Mouse (Mus musculus) heart, adult 2 months (tissue): ENCODE results near the gene Abcc2. TPM values are rescaled to one million over a fixed set of nuclear protein-coding genes. Genes with fewer than 3 reads are reported as not detected.
A peak's percentile ranks its signal among the peaks of the same experiment; 100 is the strongest.

Experiments used
- DNase-seq, 2 experiments: peaks; one replicate each; pipeline ENCODE4 v3.0.0; 2021
- H3K27ac ChIP-seq: fragments of 200-600 bp; 2 replicates; pipeline ENCODE4 v1.8.1; 2022
- H3K27me3 ChIP-seq: fragments of 200-500 bp; 2 replicates; pipeline ENCODE4 v1.6.1; 2012; ENCODE audit warnings: mild to moderate bottlenecking, low read length, inconsistent platforms, mixed read lengths; ENCODE audit not compliant: control insufficient read depth, insufficient read depth
- H3K36me3 ChIP-seq: fragments of 200-500 bp; 2 replicates; pipeline ENCODE4 v1.6.1; 2012; ENCODE audit warnings: low read length, inconsistent platforms; ENCODE audit not compliant: control insufficient read depth, insufficient read depth
- H3K4me1 ChIP-seq: fragments of 200-500 bp; 2 replicates; pipeline ENCODE4 v1.6.1; 2011; ENCODE audit warnings: low read length; ENCODE audit not compliant: control insufficient read depth, insufficient read depth
- H3K4me3 ChIP-seq: fragments of 200-600 bp; 2 replicates; pipeline ENCODE4 v1.8.1; 2022
- H3K79me2 ChIP-seq: fragments of 200-500 bp; replicated peaks from 2 replicates; pipeline ENCODE4 v1.6.1; 2012; ENCODE audit warnings: mild to moderate bottlenecking, inconsistent platforms, low read length, moderate library complexity, mixed read lengths; ENCODE audit not compliant: control insufficient read depth, insufficient read depth
- H3K9ac ChIP-seq: fragments of 200-500 bp; 2 replicates; pipeline ENCODE4 v1.6.1; 2012; ENCODE audit warnings: low read depth, mild to moderate bottlenecking, control low read depth, inconsistent platforms, low read length, mixed read lengths
- CTCF ChIP-seq: fragments of 200-600 bp; IDR thresholded peaks from 2 replicates; pipeline ENCODE4 v1.8.1; 2022; ENCODE audit warnings: antibody characterized with exemption, mild to moderate bottlenecking, moderate library complexity
- EP300 ChIP-seq: fragments of 200-500 bp; IDR thresholded peaks from 2 replicates; pipeline ENCODE4 v1.6.1; 2011; ENCODE audit warnings: low read depth, low read length, control low read depth; ENCODE audit not compliant: insufficient read depth
- POLR2A ChIP-seq: fragments of 200-500 bp; IDR thresholded peaks from 2 replicates; pipeline ENCODE4 v1.6.1; 2011; ENCODE audit warnings: mild to moderate bottlenecking, low read depth, low read length, control low read depth; ENCODE audit not compliant: insufficient read depth
- WGBS: fragments of 180-500 bp; shearing (Covaris S2); methylation state at CpG from one replicate; pipeline ENCODE4 v1.1.7; 2018; 5-methylcytosine and 5-hydroxymethylcytosine counted together
- intact Hi-C: fragments of 180-260 bp; cut with DNase I; formaldehyde crosslinking; loops from one replicate; pipeline ENCODE4 v1.15.1; 2025
- polyA plus RNA-seq: library from polyadenylated mRNA; depleted of rRNA; stranded (reverse); fragments of >200 nt; gene quantifications from 2 replicates; pipeline ENCODE4 v1.2.3, GENCODE M21; 2012
- total RNA-seq, 2 experiments: library from RNA; stranded (reverse); gene quantifications; 2 replicates each; pipeline ENCODE4 v1.2.3; 2021

The Abcc2 gene
- total and polyA plus RNA-seq, 3 experiments = 0.06 TPM; not detected in 2

GRCm38 (mm10) chr19:43813315-43813714 lies 31.3 kb downstream of the Abcc2 start:
- Histone ChIP-seq H3K4me1 (peaks cover 1% of the 10 kb centered on the region; the same call in 1 of the 2 replicates), H3K79me2 (no peaks in the 10 kb centered on the region), H3K9ac (no peak overlapping the region), H3K4me3 (no peak overlapping the region), H3K27ac (no peak overlapping the region), H3K27me3 (no peaks in the 10 kb centered on the region; the same call in 1 of the 2 replicates), H3K36me3 (no peaks in the 10 kb centered on the region)
- 84% methylated on average over 10 of the region's 10 CpGs for WGBS
- intact Hi-C loops = no loop called here
- DNase-seq = no peak
- TF ChIP-seq CTCF (no peak), POLR2A (no peak), EP300 (no peak)

DNA sequence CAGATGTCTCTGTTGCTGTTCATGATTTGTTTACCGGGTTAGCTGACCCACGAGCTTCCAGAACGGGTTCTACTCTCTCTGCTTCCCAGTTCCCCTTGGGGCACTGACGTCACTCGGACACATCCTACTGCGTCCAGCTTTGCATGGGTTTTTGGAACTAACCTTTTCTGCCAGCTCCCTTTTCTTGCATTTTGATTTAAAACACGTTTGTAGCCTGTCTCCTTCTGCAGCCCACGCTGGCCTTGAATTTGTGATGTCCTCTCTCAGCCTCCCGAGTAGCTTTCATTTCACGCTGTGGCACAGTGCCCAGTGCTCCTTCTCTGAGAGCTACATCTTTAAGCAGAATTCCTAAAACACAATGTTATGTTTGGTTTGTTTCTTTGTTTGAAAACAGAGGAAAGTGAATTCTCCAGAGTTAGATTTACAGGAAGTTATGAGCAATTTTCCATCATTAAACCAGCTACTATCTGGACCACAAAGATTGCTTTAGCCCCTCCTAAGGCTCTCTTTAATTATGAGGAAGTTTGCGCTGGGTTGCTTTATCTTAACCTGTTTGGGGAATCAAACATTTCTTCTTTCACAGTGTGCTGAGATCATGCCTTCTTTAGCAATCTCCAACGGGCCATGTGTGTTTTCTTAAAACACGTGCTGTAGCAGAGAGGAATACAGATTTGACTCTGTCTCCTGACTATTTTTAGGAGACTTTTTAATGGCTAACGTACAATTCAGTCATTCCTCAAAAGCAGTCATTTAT lies 33.8 kb downstream of the Abcc2 start:
- intact Hi-C loops = no loop called here
- DNase-seq = peak; percentile 17 to 22

DNA sequence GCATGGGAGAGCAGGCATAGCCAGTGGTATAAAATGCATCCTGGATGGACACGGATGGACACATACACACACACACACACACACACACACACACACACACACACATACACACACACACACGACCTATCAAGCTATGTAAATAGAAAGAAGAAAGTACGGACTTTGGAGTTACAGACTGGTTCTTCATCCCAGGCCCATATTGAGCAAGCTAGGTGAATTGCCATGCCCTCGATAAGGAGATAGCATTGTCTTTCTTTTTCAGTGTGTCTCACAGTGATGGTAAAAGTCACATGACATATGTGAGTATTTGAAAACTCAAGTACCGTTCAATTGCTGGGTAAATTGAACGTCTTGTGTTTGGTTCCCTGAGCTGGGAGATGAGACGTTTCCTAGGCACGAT lies 44.9 kb downstream of the Abcc2 start:
- intact Hi-C loops = no loop called here
- no peaks in the 10 kb centered on the region for H3K36me3 ChIP-seq
- no peak overlapping the region for H3K4me3 ChIP-seq
- 66% methylated on average over 8 of the region's 8 CpGs for WGBS
- TF ChIP-seq EP300 = no peak
- no peak for TF ChIP-seq POLR2A
- no peak for TF ChIP-seq CTCF
- DNase-seq = no peak
- H3K27me3 ChIP-seq = no peaks in the 10 kb centered on the region
- H3K79me2 ChIP-seq = no peaks in the 10 kb centered on the region
- H3K9ac ChIP-seq = no peak overlapping the region
- H3K27ac ChIP-seq = no peak overlapping the region
- H3K4me1 ChIP-seq = no peaks in the 10 kb centered on the region

More for the DNA sequence above, 33.8 kb downstream of the Abcc2 start:
- 41% methylated on average over 14 of the region's 14 CpGs for WGBS
- Histone ChIP-seq H3K36me3 (no peaks in the 10 kb centered on the region), H3K4me3 (peak overlapping the region; percentile 22; the same call in 1 of the 2 replicates), H3K27me3 (no peaks in the 10 kb centered on the region; the same call in 1 of the 2 replicates), H3K9ac (no peak overlapping the region), H3K27ac (no peak overlapping the region), H3K4me1 (no peaks in the 10 kb centered on the region), H3K79me2 (no peaks in the 10 kb centered on the region)
- TF ChIP-seq POLR2A (no peak), CTCF (no peak), EP300 (no peak)

- H3K4me3 ChIP-seq = no peak overlapping the region
- no peaks in the 10 kb centered on the region for H3K4me1 ChIP-seq
- no peaks in the 10 kb centered on the region for H3K79me2 ChIP-seq
- no peak overlapping the region for H3K27ac ChIP-seq
- H3K27me3 ChIP-seq = no peaks in the 10 kb centered on the region
- intact Hi-C loops = loop anchor here (1.0 kb wide), 3 partner anchors 74 to 127 kb away; partner anchors contain the start of gene Dnmbp
- whole genome bisulfite sequencing = 27% methylated on average over 21 of the region's 21 CpGs
- peak; percentile 62 to 75 for DNase-seq
- no peaks in the 10 kb centered on the region for H3K36me3 ChIP-seq
- TF ChIP-seq POLR2A (no peak), CTCF (peak; percentile 98), EP300 (peak; percentile 51; the same call in 1 of the 2 replicates)
- no peak overlapping the region for H3K9ac ChIP-seq
These were observed 50.6 kb downstream of the Abcc2 start for GRCm38 (mm10) chr19:43832425-43833069.

DNA sequence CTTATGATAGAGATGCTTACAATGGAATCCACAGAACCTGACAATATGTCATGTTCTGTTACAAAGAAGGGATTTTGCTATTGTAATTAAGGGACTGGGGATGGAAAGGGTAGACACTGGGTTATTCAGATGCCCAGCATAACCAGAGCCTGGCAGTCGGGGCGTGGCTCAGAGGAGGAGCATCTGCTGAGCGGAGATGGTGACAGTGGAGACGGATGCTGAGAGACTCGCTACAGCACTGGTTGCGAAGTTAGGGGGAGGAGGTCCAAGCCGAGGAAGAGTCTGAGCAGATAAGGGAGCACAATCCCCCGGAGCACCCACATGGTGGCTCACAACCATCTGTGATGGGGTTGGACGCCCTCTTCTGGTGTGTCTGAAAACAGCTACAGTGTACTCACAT lies 61.2 kb downstream of the Abcc2 start:
- no peak overlapping the region for H3K27ac ChIP-seq
- H3K4me1 ChIP-seq = no peaks in the 10 kb centered on the region
- no peaks in the 10 kb centered on the region for H3K27me3 ChIP-seq
- WGBS = 77% methylated on average over 9 of the region's 9 CpGs
- intact Hi-C loops = no loop called here
- no peaks in the 10 kb centered on the region; the same call in 1 of the 2 replicates for H3K36me3 ChIP-seq
- TF ChIP-seq CTCF (no peak), POLR2A (no peak), EP300 (no peak)
- no peak overlapping the region for H3K9ac ChIP-seq
- H3K4me3 ChIP-seq = no peak overlapping the region
- no peaks in the 10 kb centered on the region for H3K79me2 ChIP-seq
- no peak for DNase-seq
